Mouse (Mus musculus) thymus, adult 2 months (tissue): Measurements from ENCODE around the gene Kcnh1.

Source experiments
- CTCF ChIP-seq: fragments of 200-500 bp; IDR thresholded peaks from 2 replicates; pipeline ENCODE4 v1.5.1; 2012; ENCODE audit warnings: mild to moderate bottlenecking, control low read depth, low read length, moderate library complexity, borderline replicate concordance; ENCODE audit not compliant: control insufficient read depth, poor library complexity, insufficient read depth; ENCODE audit errors: extremely low read depth
- POLR2A ChIP-seq: fragments of 200-500 bp; IDR thresholded peaks from 2 replicates; pipeline ENCODE4 v1.6.1; 2012; ENCODE audit warnings: mild to moderate bottlenecking, low read length, control low read depth, moderate library complexity; ENCODE audit not compliant: control insufficient read depth, poor library complexity, insufficient read depth; ENCODE audit errors: extremely low read depth

- TF ChIP-seq CTCF (no peak), POLR2A (no peak)
These were observed 8.8 kb upstream of the Kcnh1 start for GRCm38 (mm10) chr1:192181696-192182257.
